ENCODE assay signal across 15 mouse cellular contexts in the genomic region with DNA sequence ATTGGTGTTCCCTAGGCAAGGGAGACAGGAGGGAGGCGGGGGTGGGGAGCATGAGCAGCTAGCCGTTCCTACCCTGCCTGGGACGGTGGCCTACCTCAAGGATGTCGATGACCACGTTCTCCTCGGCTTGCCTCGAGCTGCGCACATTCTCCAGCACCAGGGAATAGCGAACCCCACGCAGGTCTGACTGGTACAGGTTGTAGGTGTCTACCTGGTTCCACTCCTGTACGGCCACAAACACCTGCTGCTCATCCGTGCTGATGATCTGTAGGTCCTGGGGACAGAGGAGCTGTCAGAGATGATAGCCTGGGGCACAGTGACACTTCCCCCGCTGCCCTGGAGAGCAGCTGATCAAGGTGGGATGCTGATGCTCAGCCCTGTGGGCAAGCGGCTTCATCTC.
"Had no signal": no experiment of that assay in that cellular context is flagged by ENCODE, and none has a peak within 500 bp of the region (broad histone marks: within the 10 kb centered on the region; RNA-seq: fewer than 3 reads in every experiment).

No protein-coding gene starts in this region.

- H3K9me3 ChIP-seq: neural tube, embryonic 15.5 days; stomach, embryonic 15.5 days had no signal

- H3K9ac ChIP-seq: neural tube, embryonic 15.5 days; stomach, embryonic 15.5 days had no signal

- H3K4me2 ChIP-seq: neural tube, embryonic 15.5 days; stomach, embryonic 15.5 days had no signal

- H3K27ac ChIP-seq: neural tube, embryonic 15.5 days; stomach, embryonic 15.5 days; stomach, postnatal 0 days had no signal

- H3K36me3 ChIP-seq: neural tube, embryonic 15.5 days; stomach, embryonic 15.5 days had no signal

- H3K4me3 ChIP-seq: neural tube, embryonic 15.5 days; stomach, embryonic 15.5 days had no signal

- H3K27me3 ChIP-seq: neural tube, embryonic 15.5 days; stomach, embryonic 15.5 days had no signal

- DNase-seq: retina, postnatal 1 day; right cerebral cortex, adult 18-20 months; right cerebral cortex, postnatal 14 days; right cerebral cortex, postnatal 25 days; right cerebral cortex, postnatal 4 days; spleen, adult 18-20 months; thymus, adult 18-20 months; thymus, adult 2 months; thymus, postnatal 14 days; thymus, postnatal 25 days; thymus, postnatal 36 days; thymus, postnatal 4 days had no signal
